Mouse (Mus musculus) MEL (cell line): Measurements from ENCODE around the gene Ldb1. TPM values are rescaled to one million over a fixed set of nuclear protein-coding genes. Genes with fewer than 3 reads are reported as not detected.

Experiments
- DNase-seq: peaks from one replicate; pipeline ENCODE4 v3.0.0; 2011; ENCODE audit warnings: low read depth, low spot score
- H3K27ac ChIP-seq: 2 replicates; pipeline ENCODE4 v1.5.1; 2012; ENCODE audit warnings: low read depth, mild to moderate bottlenecking, control low read depth, low read length, moderate library complexity; ENCODE audit not compliant: control insufficient read depth
- H3K27me3 ChIP-seq, 2 experiments: fragments of 150-350 bp in 1 of 2; sonication (generic) in 1 of 2; 2 replicates each; pipeline ENCODE4 v1.6.1; 2012; ENCODE audit warnings: low read length in 2 of 2, mild to moderate bottlenecking in 2 of 2, improper control_type of control experiment in 1 of 2, moderate library complexity in 1 of 2; ENCODE audit not compliant: insufficient read depth in 2 of 2, control insufficient read depth in 1 of 2
- H3K36me3 ChIP-seq, 2 experiments: 2 replicates each; pipeline ENCODE4 v1.6.1; 2012 to 2014; ENCODE audit warnings: low read length in 2 of 2, improper control_type of control experiment in 1 of 2, inconsistent platforms in 1 of 2, mild to moderate bottlenecking in 1 of 2; ENCODE audit not compliant: insufficient read depth in 2 of 2, control insufficient read depth in 1 of 2
- H3K4me1 ChIP-seq, 2 experiments: fragments of 150-350 bp in 1 of 2; sonication (generic) in 1 of 2; 2 replicates each; pipeline ENCODE4 v1.6.1; 2012; ENCODE audit warnings: low read length in 2 of 2, improper control_type of control experiment in 1 of 2, mild to moderate bottlenecking in 1 of 2; ENCODE audit not compliant: insufficient read depth in 2 of 2, control insufficient read depth in 1 of 2
- H3K4me3 ChIP-seq, 2 experiments: fragments of 150-350 bp in 1 of 2; sonication (generic) in 1 of 2; 2 replicates each; pipeline ENCODE4 v1.5.1; 2012; ENCODE audit warnings: low read depth in 2 of 2, low read length in 2 of 2, mild to moderate bottlenecking in 2 of 2, moderate library complexity in 2 of 2, control low read depth in 1 of 2, improper control_type of control experiment in 1 of 2; ENCODE audit not compliant: control insufficient read depth in 1 of 2, insufficient read depth in 1 of 2
- H3K79me2 ChIP-seq: 2 replicates; pipeline ENCODE4 v1.6.1; 2012; ENCODE audit warnings: mild to moderate bottlenecking, low read length, moderate library complexity; ENCODE audit not compliant: control insufficient read depth, poor library complexity, insufficient read depth
- H3K9ac ChIP-seq: 2 replicates; pipeline ENCODE4 v1.6.1; 2012; ENCODE audit warnings: low read depth, mild to moderate bottlenecking, control low read depth, low read length, moderate library complexity; ENCODE audit not compliant: control insufficient read depth, poor library complexity, severe bottlenecking
- H3K9me3 ChIP-seq: fragments of 150-350 bp; sonication (generic); replicated peaks from 2 replicates; pipeline ENCODE4 v1.6.1; 2012; ENCODE audit warnings: mild to moderate bottlenecking, low read length, improper control_type of control experiment, moderate library complexity; ENCODE audit not compliant: insufficient read depth
- BHLHE40 ChIP-seq: IDR thresholded peaks from 2 replicates; pipeline ENCODE4 v1.6.1; 2012; ENCODE audit warnings: low read depth, mild to moderate bottlenecking, inconsistent platforms, low read length, improper control_type of control experiment, borderline replicate concordance
- E2F4 ChIP-seq: IDR thresholded peaks from 2 replicates; pipeline ENCODE4 v1.6.1; 2011; ENCODE audit warnings: low read depth, low read length, improper control_type of control experiment, borderline replicate concordance
- JUND ChIP-seq: IDR thresholded peaks from 2 replicates; pipeline ENCODE4 v1.6.1; 2011; ENCODE audit warnings: low read depth, mild to moderate bottlenecking, improper control_type of control experiment, low read length
- MAX ChIP-seq: IDR thresholded peaks from 2 replicates; pipeline ENCODE4 v1.6.1; 2011; ENCODE audit warnings: low read length, improper control_type of control experiment
- MAZ ChIP-seq: IDR thresholded peaks from 2 replicates; pipeline ENCODE4 v1.6.1; 2012; ENCODE audit warnings: low read depth, mild to moderate bottlenecking, inconsistent platforms, low read length, improper control_type of control experiment
- MXI1 ChIP-seq: IDR thresholded peaks from 2 replicates; pipeline ENCODE4 v1.6.1; 2011; ENCODE audit warnings: mild to moderate bottlenecking, low read depth, low read length, improper control_type of control experiment
- MYC ChIP-seq: IDR thresholded peaks from 2 replicates; pipeline ENCODE4 v1.6.1; 2011; ENCODE audit warnings: low read depth, mild to moderate bottlenecking, low read length, improper control_type of control experiment, moderate library complexity
- POLR2A ChIP-seq, 2 experiments: IDR thresholded peaks; 2 replicates each; pipeline ENCODE4 v1.6.1; 2011 to 2012; ENCODE audit warnings: low read length in 2 of 2, mild to moderate bottlenecking in 2 of 2, control low read depth in 1 of 2, improper control_type of control experiment in 1 of 2, low read depth in 1 of 2, moderate library complexity in 1 of 2; ENCODE audit not compliant: control insufficient read depth in 1 of 2, insufficient read depth in 1 of 2, poor library complexity in 1 of 2
- POLR2AphosphoS5 ChIP-seq: IDR thresholded peaks from 2 replicates; pipeline ENCODE4 v1.6.1; 2012; ENCODE audit warnings: low read depth, borderline replicate concordance, mild to moderate bottlenecking, inconsistent platforms, low read length, moderate library complexity, mixed read lengths
- RCOR1 ChIP-seq: IDR thresholded peaks from 2 replicates; pipeline ENCODE4 v1.6.1; 2012; ENCODE audit warnings: low read depth, mild to moderate bottlenecking, inconsistent platforms, low read length, improper control_type of control experiment
- TBP ChIP-seq: IDR thresholded peaks from 2 replicates; pipeline ENCODE4 v1.8.0; 2011; ENCODE audit warnings: low read depth, low read length, improper control_type of control experiment
- USF1 ChIP-seq: IDR thresholded peaks from 2 replicates; pipeline ENCODE4 v1.6.1; 2014; ENCODE audit warnings: low read depth, mild to moderate bottlenecking, inconsistent platforms, low read length, improper control_type of control experiment, moderate library complexity
- USF2 ChIP-seq, 2 experiments: IDR thresholded peaks; 2 replicates each; pipeline ENCODE4 v1.6.1; 2011 to 2012; ENCODE audit warnings: improper control_type of control experiment in 2 of 2, low read length in 2 of 2, borderline replicate concordance in 1 of 2, inconsistent platforms in 1 of 2, low read depth in 1 of 2, mild to moderate bottlenecking in 1 of 2; ENCODE audit not compliant: insufficient read depth in 1 of 2
- ZMIZ1 ChIP-seq: IDR thresholded peaks from 2 replicates; pipeline ENCODE4 v1.6.1; 2012; ENCODE audit warnings: low read depth, mild to moderate bottlenecking, inconsistent platforms, low read length, improper control_type of control experiment, moderate library complexity
- polyA plus RNA-seq, 2 experiments: library from polyadenylated mRNA; stranded (reverse) in 1 of 2; unstranded in 1 of 2; fragments of >175 nt in 1 of 2; fragments of >200 nt in 1 of 2; gene quantifications; 2 replicates each; pipeline versions ENCODE4 v1.2.1 to v1.2.4; 2012; ENCODE audit warnings: low replicate concordance in 2 of 2, low read depth in 1 of 2; ENCODE audit not compliant: insufficient read length in 2 of 2, insufficient read depth in 1 of 2, missing spikeins in 1 of 2
- total RNA-seq: library from RNA; depleted of rRNA; stranded (reverse); fragments of 300-350 nt; gene quantifications from 2 replicates; pipeline ENCODE4 v1.2.3, GENCODE M21; 2012

Ldb1 gene
- total and polyA plus RNA-seq, 3 experiments = 357 to 842 (median 632) TPM

GRCm38 (mm10) chr19:46044271-46044992, 582 bp downstream of the Ldb1 start, which contains the start of gene Pprc1:
TSS of gene Pprc1 (plus strand) at chr19:46044886.
- TF ChIP-seq MAZ (peak; percentile 91; the same call in 1 of the 2 replicates), TBP (peak; percentile 49; the same call in 1 of the 2 replicates), POLR2A (IDR thresholded peaks at IDR 0.05; ENCODE audit: control insufficient read depth in 1 of 2, insufficient read depth in 1 of 2, low read depth in 1 of 2, low read length in 2 of 2, poor library complexity in 1 of 2) (no peak; a peak in 1 of 4 replicates), MXI1 (no peak), JUND (no peak), ZMIZ1 (no peak)
- H3K4me1 ChIP-seq = peaks cover 25 to 43% of the 10 kb centered on the region in 2 experiments
- peak within 1 kb of the TSS; percentile 76 to 95 for H3K4me3 ChIP-seq
- no peaks in the 10 kb centered on the region for H3K27me3 ChIP-seq
- H3K27ac ChIP-seq = peak within 1 kb of the TSS; percentile 61
- peaks cover 54% of the 10 kb centered on the region for H3K79me2 ChIP-seq
- peak within 1 kb of the TSS; percentile 89 for H3K9ac ChIP-seq
- no peaks in the 10 kb centered on the region for H3K9me3 ChIP-seq
- peaks cover 0 to 34% of the 10 kb centered on the region in 2 experiments; a peak in 2 of 4 replicates for H3K36me3 ChIP-seq
- peak; percentile 87 for DNase-seq

GRCm38 (mm10) chr19:46043380-46043779, 1.6 kb downstream of the Ldb1 start:
- H3K36me3 ChIP-seq = peaks cover 0 to 34% of the 10 kb centered on the region in 2 experiments; a peak in 2 of 4 replicates
- TF ChIP-seq BHLHE40 (peak; percentile 78; the same call in 1 of the 2 replicates), POLR2A (IDR thresholded peaks at IDR 0.05; ENCODE audit: control insufficient read depth in 1 of 2, insufficient read depth in 1 of 2, low read depth in 1 of 2, low read length in 2 of 2, poor library complexity in 1 of 2) (0 out of 4 replicates have a peak, but pooled peaks of 1 of the 2 experiments have one; percentile 25), RCOR1 (no peak), POLR2AphosphoS5 (no peak), JUND (no peak), USF1 (peak; percentile 88), E2F4 (no peak), MYC (no peak), USF2 (IDR thresholded peaks at IDR 0.05; ENCODE audit: borderline replicate concordance in 1 of 2, insufficient read depth in 1 of 2, low read depth in 1 of 2, low read length in 2 of 2) (peak in 1 of 2 experiments; percentile 51; a peak in 2 of 4 replicates), MAX (0 out of 2 replicates have a peak, but pooled peaks have one; percentile 18)
- no peaks in the 10 kb centered on the region for H3K27me3 ChIP-seq
- H3K9me3 ChIP-seq = no peaks in the 10 kb centered on the region
- H3K9ac ChIP-seq = peak overlapping the region; percentile 62
- H3K79me2 ChIP-seq = peaks cover 64% of the 10 kb centered on the region
- H3K4me1 ChIP-seq = peaks cover 25 to 43% of the 10 kb centered on the region in 2 experiments
- peak overlapping the region; percentile 15 to 18; a peak in 3 of 4 replicates for H3K4me3 ChIP-seq
- H3K27ac ChIP-seq = peak overlapping the region; percentile 81
- DNase-seq = no peak
